Mouse (Mus musculus) c-Kit-negative CD71-positive TER-119-positive erythroid progenitor cells, embryonic 14.5 days (primary cell): ENCODE results near the gene Bri3bp.

Experiments used
- DNase-seq: peaks from one replicate; pipeline ENCODE4 v3.0.0-alpha.2; 2013; ENCODE audit warnings: low read depth, low spot score

Gene Bri3bp

DNA sequence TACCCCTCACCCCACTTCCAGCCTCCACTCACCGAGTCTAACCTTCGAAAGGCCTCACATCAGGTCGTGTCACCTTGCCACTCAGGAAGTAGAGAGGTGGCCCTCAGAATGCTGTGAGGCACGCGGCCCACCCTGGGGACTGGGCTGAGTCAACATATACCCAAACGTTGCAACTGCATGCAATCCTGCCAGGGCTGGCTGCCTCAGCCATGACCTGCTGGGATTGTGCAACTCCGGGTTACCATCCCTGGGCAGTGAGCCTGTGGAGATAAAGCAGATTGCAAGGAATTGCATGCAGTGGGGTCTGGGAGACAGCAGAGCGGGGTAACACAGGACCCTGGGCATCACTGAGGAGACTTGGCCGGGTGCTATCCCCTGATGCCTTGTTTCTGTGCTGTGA lies 11.2 kb downstream of the Bri3bp start:
- DNase-seq = no peak

DNA sequence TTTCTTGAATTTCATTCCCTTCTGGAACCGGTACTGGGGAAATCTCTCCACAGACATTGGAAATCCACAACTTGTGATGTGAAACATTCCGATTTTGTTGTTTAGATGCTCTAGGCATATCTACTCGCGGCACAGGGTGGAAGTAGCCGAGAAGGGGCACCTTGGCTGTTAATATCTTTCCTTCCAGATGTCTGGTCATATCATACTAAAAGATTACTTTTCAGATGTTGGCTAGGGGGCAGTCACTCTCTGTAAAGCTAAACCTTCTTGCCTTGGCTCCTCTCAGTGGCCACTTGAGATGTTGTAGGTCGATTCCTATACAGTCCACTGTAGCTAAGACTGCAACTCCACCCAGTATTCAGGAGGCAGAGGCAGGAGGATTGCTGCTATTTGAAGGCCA lies 14.7 kb downstream of the Bri3bp start:
- no peak for DNase-seq

DNA sequence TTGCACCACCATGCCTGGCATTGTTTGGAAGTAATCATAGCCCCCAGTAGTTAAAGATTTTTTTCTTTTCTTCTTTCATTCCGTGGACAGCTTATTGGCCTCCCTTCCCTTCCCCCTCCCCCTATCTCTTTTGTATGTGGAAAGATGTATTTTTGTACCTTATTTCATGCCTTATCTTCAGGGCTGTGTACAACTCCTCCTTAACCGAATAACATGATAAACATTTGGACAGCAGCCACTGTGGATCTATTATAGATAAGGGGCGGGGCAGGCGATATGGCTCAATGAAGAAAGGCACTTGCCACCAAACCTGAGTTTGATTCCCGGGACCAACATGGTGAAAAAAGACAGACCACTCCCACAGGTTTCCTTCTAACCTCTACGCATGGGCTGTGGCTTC lies 16.2 kb downstream of the Bri3bp start:
- DNase-seq = no peak

DNA sequence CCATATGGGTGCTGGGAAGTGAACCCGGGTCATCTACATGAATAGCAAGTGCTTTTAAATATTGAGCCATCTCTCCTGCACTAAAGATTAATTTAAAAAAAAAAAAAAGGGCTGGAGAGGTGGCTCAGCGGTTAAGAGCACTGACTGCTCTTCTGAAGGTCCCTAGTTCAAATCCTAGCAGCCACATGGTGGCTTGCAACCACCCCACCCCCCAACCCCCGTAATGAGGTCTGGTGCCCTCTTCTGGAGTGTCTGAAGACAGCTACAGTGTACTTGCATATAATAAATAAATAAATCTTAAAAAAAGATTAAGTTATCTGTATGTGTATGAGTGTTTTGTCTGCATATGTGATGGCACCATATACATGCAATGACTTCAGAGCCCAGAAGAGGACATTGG lies 19.2 kb downstream of the Bri3bp start:
- no peak for DNase-seq

DNA sequence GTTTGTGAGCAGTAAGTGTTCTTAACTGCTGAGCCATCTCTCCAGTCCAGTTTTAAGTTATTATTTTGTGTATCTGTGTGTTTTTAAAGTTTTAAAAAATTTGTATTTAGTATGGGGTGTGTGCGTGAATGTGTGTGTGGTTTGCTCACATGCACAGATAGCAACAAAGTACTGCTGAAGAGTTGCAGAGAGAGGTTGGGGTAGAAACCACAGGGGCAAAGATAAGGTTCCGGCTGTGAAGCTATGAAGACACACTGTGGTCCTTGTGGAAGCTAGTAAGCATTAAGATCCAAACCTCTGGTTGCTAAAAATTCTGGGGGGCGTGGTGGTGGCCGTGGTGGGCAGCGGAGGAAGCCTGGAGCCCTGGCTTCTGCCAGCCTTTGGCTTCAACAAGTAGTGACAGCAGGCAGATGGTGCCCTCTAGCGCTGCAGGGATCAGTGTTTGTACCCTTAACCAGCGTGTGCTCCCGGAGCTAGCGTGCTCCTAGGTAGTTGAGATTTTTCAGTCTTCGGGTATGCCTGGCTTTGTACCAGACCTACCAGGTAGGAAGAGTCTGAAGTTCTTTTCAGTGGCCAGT lies 20.6 kb downstream of the Bri3bp start:
- DNase-seq = no peak

DNA sequence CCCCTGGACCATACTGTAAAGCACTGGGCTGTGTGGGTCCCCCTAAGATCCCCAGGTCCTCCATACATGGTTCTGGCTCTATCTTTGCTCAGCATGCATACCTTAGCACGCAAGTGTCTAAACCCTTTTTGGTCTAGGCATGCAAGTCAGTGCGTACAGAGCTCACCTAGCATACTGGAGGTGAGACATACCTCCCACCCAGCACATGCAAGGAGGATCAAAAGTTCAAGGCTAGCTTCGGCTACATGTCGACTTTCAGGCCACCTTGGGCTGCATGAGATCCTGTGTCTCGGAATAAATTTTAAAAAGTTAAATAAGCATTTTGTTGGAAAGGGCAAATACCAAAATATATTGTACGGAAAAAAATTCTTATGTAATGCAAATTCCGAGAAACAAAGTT lies 23.8 kb downstream of the Bri3bp start:
- no peak for DNase-seq

DNA sequence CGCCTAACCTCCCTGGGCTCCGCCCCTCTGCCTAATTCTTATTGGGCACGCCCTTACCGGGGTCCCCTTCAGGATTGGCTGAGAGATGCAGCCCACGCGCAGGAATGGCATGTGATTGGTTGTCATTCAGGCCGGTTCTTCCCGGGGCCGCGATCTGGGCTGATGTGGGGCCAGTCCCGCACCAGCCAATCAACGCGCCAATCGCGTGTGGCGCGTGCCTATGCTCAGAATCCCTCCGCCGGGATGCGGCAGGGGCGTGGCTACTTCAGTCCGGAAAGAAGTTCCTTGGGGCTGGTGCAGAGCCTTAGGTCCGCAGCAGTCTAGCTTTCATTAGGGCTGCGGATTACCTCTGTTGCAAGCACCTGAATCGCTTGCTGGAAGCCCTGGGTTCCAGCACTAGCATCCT lies 24.3 kb downstream of the Bri3bp start:
- peak; percentile 96 for DNase-seq

DNA sequence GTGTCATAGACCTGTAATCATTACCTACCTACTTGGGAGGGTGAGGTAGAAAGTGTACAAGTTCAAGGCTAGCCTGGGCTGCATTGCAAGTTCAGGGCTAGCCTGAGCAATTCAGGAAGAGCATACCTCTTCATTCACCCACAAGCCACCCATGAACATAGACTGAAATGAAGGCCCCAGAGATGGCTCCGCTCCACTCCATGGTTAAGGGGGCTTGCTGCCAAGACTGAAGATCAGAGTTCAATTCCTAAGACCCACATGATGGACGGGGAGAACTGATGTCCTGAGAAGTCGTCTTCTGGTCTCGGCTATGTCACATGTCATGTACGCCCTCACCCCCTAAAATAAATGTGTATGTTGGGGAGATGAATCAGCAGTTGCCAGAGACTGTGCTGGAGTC lies 25.1 kb downstream of the Bri3bp start:
- DNase-seq = no peak

DNA sequence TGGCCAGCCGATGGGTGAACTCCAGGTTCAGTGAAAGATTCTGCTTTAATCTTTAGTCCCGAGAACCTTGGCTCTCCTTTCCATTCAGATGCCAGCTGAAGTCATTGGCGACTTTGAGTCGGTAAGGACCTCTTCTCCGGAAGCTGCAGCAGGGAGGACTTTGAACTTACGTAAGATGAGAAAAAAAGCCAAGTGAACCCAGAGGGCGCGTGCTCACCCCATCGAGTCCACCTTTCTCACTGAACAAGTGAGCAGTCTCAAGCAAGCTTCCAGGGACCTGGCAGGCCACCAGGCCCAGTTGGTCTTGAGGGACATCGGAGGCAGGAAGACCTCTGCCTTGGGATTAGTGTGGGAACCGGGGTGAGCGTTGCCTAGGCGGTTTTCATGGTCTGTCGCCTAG lies 25.9 kb downstream of the Bri3bp start:
- DNase-seq = no peak

DNA sequence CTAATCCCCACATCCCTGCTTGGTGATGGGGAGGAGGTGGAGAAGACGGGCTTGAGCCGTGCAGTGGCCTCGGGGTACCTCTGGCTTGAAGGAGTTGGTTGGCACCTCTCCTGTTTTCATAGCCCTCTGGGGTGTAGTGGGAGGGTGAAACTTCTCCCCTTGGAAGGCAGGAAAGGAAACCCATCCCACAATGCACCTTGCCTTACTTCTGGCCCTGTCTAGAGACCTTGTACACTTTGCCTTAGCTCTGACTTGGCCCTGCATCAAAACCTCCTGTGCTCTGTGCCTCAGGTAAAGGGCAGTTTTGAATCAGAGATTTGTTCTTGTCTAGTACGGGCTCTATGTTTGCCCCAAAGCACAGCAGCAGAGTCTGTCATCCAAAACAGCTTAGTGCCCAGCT lies 29.3 kb downstream of the Bri3bp start:
- no peak for DNase-seq

DNA sequence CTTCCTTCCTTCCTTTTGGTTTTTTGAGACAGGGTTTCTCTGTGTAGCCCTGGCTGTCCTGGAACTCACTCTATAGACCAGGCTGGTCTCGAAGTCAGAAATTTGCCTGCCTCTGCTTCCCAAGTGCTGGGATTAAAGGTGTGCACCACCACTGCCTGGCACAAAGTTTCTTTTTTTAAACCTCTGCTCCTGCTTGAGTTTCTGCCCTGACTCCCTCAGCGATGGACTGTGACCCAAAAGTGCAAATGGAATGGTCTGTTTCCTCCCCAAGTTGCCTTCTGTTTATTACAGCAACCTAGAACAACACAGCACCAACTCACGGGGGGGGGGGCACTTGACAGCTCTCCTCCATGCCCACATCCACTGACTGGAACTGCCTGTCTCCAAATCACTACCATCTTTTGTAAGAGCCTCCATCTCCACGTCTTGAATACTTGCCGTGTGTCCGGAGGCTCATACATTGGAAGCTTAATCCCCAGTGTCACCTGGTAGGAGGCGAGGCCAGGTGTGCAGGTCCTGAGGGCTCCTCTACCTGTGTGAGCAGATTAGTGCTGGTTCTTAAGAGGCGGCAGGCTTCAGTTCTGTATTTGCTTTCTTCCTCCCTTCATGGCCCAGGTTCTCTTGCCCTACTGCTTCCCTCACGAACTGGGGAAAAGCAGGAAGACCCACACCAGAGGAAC lies 31.6 kb downstream of the Bri3bp start:
- DNase-seq = no peak

DNA sequence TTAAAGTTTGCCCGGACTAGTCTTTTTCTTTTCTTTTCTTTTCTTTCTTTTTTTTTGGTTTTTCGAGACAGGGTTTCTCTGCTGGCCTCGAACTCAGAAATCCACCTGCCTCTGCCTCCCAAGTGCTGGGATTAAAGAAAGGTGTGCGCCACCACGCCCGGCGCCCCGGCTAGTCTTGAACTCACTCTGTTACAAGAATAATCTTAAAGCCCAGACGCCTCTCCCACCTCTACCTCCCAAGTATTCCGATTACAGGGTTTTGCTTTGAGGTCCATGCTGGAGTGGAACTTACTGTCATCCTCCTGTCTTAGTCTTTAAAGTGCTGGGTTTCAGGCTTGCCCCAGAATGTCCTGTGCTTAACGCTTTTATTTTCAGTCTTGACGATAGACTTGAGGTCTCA lies 33.7 kb downstream of the Bri3bp start:
- DNase-seq = no peak

DNA sequence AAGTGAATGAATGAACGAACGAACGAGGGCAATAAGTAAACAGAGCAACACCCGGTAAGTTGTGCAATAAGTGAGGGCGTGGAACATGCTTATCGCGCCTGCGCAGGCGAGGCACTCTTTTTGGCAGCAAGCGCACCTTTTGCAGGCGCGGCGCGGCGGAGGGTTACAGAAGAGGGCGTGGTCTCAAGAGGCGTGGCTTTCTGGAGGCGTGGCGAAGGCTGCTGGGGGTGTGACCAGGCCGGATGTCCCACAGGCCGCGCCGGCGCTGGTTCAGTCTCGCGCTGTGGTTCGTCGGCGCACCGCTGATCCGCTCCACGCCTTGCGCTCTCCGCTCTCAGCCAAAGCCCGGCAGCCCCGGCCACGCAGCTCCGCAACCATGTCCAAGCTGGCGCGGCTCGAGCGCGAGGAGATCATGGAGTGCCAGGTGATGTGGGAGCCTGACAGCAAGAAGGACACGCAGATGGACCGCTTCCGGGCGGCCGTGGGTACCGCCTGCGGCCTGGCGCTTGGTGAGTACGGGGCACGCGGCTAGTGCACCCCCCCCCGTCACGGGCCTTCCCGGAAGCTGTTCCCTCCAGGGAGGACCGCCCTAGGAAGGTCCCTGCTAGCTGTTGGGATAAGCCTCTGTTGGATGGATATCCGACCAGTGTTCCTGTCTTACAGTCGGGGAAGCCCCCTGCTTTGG lies 34.4 kb downstream of the Bri3bp start, which contains the start of gene Aacs:
Gene Aacs, plus strand, starts transcription at position 214 of the 685 bp plus-strand sequence.
- DNase-seq = peak; percentile 95

DNA sequence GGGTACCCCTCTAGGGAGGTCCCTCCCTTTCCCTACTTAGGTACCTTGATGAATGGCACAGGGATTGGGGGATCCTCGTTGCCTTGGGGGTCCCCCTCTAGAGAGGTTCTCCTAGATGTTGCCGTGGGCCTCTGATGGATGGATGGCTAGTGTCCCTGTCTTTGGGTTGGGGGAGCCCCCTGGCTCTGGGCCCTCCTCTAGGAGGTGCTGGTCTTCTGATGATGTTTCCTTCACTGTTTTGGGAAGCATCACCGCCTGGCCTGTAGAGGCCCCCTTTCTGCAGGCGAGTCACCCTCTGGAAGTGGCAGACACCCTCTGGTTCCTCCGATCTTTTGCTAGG lies 34.9 kb downstream of the Bri3bp start:
- DNase-seq = no peak

DNA sequence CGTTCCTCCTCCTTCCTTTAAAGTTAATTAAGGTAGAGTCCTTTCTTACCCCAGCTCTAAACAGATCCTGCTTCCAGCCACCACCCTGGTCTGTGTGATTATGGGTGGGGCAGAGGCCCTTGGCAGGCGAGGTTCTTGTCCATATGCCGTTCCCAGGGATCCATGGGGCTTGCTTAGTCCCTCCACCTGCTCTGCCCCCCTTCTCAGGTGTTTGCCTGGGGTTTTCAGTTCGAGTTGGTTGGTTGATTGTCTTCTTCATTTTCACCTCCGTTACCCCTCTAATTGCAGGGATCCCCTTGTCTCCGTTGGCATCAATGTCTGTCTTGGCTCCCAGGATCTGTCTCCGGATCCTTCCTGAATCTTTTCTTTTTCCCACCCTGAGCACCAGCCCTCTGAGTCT lies 35.4 kb downstream of the Bri3bp start:
- DNase-seq = no peak

DNA sequence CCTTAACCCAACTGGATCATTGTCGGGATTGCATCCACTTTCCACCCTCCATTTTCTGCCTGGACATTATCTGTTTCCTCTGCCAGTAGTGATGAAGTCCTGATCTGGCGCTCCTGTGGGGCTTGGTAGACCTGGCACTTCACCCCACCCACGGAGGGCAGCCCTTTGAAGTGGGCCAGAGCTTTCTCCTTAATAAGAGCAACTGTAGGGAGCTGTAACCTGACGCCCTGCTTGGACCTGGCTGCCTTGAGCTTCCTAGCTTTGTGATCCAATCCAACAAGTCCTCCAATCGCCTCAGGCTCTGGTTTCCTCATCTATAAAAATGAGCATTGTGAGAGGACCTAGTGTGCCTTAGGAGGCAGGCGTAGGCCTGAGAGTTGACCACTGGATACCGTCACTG lies 36.2 kb downstream of the Bri3bp start:
- DNase-seq = no peak

DNA sequence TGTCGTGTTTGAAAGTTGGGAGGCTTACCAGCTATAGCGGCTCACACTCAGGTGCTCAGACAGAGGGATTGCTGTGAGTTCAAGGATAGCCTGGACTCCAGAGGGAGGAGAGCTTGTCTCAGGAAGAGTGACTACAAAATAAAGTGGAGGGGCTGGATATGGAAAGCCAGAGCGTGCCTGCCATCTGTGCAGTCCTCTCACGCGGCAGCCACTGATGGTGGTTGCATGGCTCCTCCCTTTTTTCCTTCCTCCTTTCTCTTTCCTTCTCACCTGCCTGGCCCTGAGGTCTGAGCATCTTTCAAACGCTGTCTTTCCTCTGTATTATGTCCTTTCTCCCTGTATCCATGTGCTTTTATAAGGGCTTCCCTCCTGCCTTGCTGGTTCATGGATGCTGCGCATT lies 36.7 kb downstream of the Bri3bp start:
- DNase-seq = no peak

DNA sequence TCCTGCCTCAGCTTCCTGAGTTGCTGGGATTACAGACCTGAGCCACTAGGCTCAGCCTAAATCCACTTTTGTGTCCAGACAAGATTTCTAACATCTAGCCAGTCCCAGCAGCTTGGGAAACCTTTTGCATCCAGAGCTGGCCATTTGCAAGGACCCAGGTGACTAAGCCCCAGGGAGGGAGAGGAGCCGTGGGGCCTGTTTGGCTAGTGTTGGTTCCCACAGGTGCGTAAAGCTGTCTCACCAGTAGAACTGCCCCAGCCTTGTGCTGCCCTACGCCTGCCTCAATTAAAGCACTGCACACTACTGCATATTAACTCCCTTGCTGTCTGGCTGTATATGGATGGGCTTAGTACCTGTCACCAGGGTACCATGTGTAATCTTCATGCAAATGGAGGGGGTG lies 38.0 kb downstream of the Bri3bp start:
- DNase-seq = no peak

DNA sequence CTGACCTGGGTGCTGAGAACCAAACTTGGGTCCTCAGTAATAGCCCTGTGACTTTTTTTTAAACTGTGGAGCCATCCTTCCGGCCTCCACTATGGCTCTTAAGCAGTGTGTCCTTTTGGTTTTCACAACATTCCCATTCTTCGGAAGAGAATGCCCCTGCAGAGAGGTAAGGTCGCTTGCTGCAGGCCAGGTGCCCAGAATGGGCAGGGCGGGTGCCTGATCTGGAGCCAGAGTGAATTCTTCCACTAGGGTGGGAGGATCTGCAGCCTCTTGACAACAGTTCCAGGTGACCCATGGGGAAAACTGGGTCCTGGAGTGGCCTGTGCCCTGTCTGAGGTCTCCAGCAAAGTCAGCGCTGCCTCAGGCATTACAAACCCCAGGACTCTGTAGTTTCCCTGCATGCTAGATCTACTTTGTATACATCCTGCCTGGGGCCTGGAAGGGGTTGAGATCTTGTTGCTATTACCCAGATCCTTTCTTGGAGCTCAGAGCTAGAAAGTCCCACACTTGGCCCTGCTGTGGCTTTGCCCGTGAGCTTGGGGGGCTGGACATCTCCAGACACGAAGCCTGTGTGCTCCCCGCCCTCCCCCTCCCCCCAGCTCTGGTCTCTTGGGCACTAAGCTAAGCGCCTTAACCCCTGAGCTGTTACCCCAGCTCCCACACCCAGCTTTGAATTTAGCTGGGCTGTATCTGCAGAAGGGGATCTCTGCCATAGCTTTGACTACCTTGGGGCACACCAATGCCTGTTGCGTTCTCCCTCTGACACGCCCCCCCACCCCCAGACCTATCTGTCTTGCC lies 39.3 kb downstream of the Bri3bp start:
- no peak for DNase-seq

DNA sequence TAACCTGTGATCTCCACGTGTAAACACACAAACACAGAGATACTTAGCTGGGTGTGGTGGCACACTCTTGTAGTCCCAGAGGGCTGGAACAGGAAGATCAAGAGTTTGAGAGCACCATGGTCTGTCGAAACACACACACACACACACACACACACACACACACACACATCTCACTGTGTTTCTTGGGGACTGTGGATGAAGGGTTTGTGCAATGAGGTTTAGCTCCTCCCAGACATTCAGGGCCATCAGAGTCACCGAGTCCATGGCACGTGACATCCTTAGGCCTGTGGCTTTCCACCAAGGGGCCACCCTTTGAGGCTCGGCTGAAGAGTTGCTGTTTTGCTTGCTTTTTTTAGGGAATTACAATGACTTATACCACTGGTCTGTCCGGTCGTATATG lies 41.1 kb downstream of the Bri3bp start:
- DNase-seq = no peak

DNA sequence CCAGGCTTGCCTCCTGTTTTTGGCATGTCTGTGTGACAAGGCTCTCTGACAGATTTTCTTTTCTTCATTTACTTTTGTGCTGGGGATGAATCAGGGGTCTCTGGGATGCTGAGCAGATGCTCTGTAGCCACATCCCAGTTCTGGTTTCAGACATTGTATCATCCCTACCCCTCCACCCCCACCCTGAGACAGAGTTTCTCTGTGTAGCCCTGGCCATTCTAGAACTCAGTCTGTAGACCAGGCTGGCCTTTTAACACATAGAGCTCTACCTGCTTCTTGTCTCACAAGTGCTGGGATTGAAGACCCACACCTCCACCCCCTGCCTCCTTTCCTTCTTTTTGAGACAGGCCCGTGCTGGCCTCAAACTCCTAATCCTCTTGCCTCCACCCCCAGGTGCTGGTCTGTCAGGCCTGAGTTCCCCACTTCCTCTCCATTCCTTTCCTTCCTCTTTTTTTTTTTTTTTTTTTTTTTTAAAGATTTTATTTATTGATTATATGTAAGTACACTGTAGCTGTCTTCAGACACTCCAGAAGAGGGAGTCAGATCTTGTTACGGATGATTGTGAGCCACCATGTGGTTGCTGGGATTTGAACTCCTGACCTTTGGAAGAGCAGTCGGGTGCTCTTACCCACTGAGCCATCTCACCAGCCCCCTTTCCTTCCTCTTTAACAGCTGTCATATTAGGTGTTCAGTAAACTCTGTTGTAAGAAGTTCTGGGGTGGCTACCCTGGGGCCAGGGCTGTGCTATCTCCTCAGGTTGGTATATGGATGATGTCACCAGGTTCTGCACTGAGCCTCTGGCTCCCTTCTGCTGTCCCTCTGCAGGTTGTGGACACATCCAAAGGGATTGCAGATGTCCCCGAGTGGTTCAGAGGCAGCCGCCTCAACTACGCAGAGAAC lies 42.6 kb downstream of the Bri3bp start:
- DNase-seq = no peak
